Comparison of ENCODE assay signal across 8 mouse cellular contexts in the genomic region with DNA sequence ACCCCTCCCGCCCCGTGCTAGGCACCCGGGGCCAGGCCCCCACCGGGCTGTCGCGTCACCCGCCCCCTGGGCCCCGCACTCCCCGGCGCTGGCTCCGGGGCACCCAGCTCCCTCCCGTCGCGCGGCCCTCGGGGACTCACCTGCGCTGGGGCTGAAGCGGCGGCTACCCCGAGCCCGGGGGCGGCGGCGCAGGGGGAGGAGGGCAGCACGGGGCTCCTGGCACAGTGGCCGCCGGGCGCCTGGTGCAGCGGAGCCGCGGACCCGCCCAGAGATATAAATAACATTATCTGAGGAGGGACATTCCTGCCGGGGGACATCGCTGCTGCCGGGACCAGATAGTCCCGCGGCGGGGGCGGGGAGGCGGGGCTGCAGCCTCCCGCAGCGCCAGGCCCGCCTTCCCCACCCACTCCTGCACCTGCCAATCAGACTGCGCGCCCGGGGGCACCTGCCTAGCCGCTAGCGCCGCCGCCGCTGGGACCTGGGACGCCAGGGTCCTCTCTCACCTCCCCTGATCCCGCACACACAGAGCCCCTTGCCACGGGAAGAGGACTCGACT. TPM values are rescaled to one million over a fixed set of nuclear protein-coding genes. Genes with fewer than 3 reads are reported as not detected.
A peak's percentile ranks its signal among the peaks of the same experiment; 100 is the strongest.
DNase-seq lines count a peak whose midpoint lies in the region; ATAC-seq and TF ChIP-seq lines count a peak whose summit lies in the region.

No protein-coding gene starts in this region.

- peak; percentile 86 for ATAC-seq in forebrain, embryonic 14.5 days
- ATAC-seq in neural tube, embryonic 14.5 days (ENCODE audit: low read depth) = peak; percentile 84

- TF ChIP-seq POLR2A in lung, adult 2 months (IDR thresholded peaks at IDR 0.05; ENCODE audit: borderline replicate concordance, extremely low read depth, low read depth, low read length) = no peak

- no peaks in the 10 kb centered on the region for H3K36me3 ChIP-seq in forebrain, embryonic 14.5 days (ENCODE audit: control insufficient read depth, insufficient read depth, low read length)
- H3K36me3 ChIP-seq in neural tube, embryonic 14.5 days (ENCODE audit: control insufficient read depth, insufficient read depth, low read length) = no peaks in the 10 kb centered on the region

- peaks cover 35% of the 10 kb centered on the region for H3K27me3 ChIP-seq in forebrain, embryonic 14.5 days (replicated peaks; ENCODE audit: control insufficient read depth, insufficient read depth, low read length)
- peaks cover 5% of the 10 kb centered on the region; the same call in 1 of the 2 replicates for H3K27me3 ChIP-seq in neural tube, embryonic 14.5 days (ENCODE audit: control insufficient read depth, insufficient read depth, low read length)

- no peak for TF ChIP-seq CTCF in lung, adult 2 months (IDR thresholded peaks at IDR 0.05; ENCODE audit: insufficient read depth, low read length)

- H3K4me3 ChIP-seq in forebrain, embryonic 14.5 days (ENCODE audit: low read depth, low read length) = peak overlapping the region; percentile 70
- H3K4me3 ChIP-seq in lung, adult 2 months (replicated peaks; ENCODE audit: extremely low read depth, low read depth, low read length) = peak overlapping the region; percentile 48
- H3K4me3 ChIP-seq in neural tube, embryonic 14.5 days (ENCODE audit: low read depth, low read length) = peak overlapping the region; percentile 76

- peaks cover 5% of the 10 kb centered on the region; the same call in 1 of the 2 replicates for H3K4me1 ChIP-seq in forebrain, embryonic 14.5 days (ENCODE audit: control insufficient read depth, insufficient read depth, low read length)
- peaks cover 3% of the 10 kb centered on the region for H3K4me1 ChIP-seq in lung, adult 2 months (ENCODE audit: control insufficient read depth, insufficient read depth, low read length)
- H3K4me1 ChIP-seq in neural tube, embryonic 14.5 days (ENCODE audit: control insufficient read depth, insufficient read depth, low read length) = peaks cover 14% of the 10 kb centered on the region

- intact Hi-C loops in heart, postnatal 14 days (cut with DNase I) = loop anchor here (5.0 kb wide), 1 partner anchor 38 kb away; no protein-coding TSS in a partner anchor

- under 1% methylated on average over 50 of the region's 55 CpGs for WGBS in forebrain, embryonic 14.5 days
- WGBS in lung, adult 2 months = 2% methylated on average over 55 of the region's 55 CpGs
- under 1% methylated on average over 52 of the region's 55 CpGs for WGBS in neural tube, embryonic 14.5 days

- peak overlapping the region; percentile 77 for H3K9ac ChIP-seq in forebrain, embryonic 14.5 days (ENCODE audit: low read length)
- H3K9ac ChIP-seq in neural tube, embryonic 14.5 days (replicated peaks; ENCODE audit: low read depth, low read length) = peak overlapping the region; percentile 80

- H3K27ac ChIP-seq in forebrain, embryonic 14.5 days (ENCODE audit: low read depth, low read length) = no peak overlapping the region
- H3K27ac ChIP-seq in neural tube, embryonic 14.5 days (ENCODE audit: low read depth, low read length) = peak overlapping the region; percentile 39

- peak; percentile 73 for DNase-seq in ES-CJ7 (ENCODE audit: low read depth, low spot score)
- DNase-seq in c-Kit-positive CD71-negative TER-119-negative erythroid progenitor cells, embryonic 14.5 days (ENCODE audit: low read depth) = peak; percentile 53
- DNase-seq in forebrain, embryonic 14.5 days (ENCODE audit: low spot score) = peak; percentile 59
- DNase-seq in heart, postnatal 14 days = peak; percentile 80 to 81
- peak; percentile 64 to 75 for DNase-seq in kidney, postnatal 4 days
- DNase-seq in lung, adult 2 months = peak; percentile 52
- peak; percentile 83 for DNase-seq in testis, postnatal 10 days (ENCODE audit: low spot score)

- H3K9me3 ChIP-seq in forebrain, embryonic 14.5 days (replicated peaks; ENCODE audit: control insufficient read depth, low read length) = no peaks in the 10 kb centered on the region
- H3K9me3 ChIP-seq in neural tube, embryonic 14.5 days (ENCODE audit: control insufficient read depth, low read length) = no peaks in the 10 kb centered on the region

- H3K4me2 ChIP-seq in forebrain, embryonic 14.5 days (ENCODE audit: low read length) = peak overlapping the region; percentile 100
- H3K4me2 ChIP-seq in neural tube, embryonic 14.5 days (ENCODE audit: low read depth, low read length) = peak overlapping the region; percentile 99

RNA-seq across cellular contexts. Expression of a gene that starts 0.5 kb away (rescaled TPM):
- polyA plus RNA-seq in forebrain, embryonic 14.5 days (2014; fragmentation: Nextera tagmentation; extraction: Ambion mirVana) = 0.90 and 2.0 TPM in 2 replicates
- total RNA-seq in heart, postnatal 14 days (2021) = 10 to 100 TPM; 67.8 to 70.3 TPM
- 1.1 and 3.3 TPM in 2 replicates for polyA plus RNA-seq in lung, adult 2 months (2012; rRNA removed)
- 12.1 and 12.7 TPM in 2 replicates for polyA plus RNA-seq in neural tube, embryonic 14.5 days (2014; fragmentation: Nextera tagmentation; extraction: Ambion mirVana)

RNA-seq across cellular contexts. Expression of a gene that starts 55.5 kb away (rescaled TPM):
- 96.0 and 114 TPM in 2 replicates for polyA plus RNA-seq in forebrain, embryonic 14.5 days (2014; fragmentation: Nextera tagmentation; extraction: Ambion mirVana)
- total RNA-seq in heart, postnatal 14 days (2021) = 10 to 100 TPM; 81.6 to 88.1 TPM
- polyA plus RNA-seq in lung, adult 2 months (2012; rRNA removed) = 27.6 and 41.4 TPM in 2 replicates
- 150 and 179 TPM in 2 replicates for polyA plus RNA-seq in neural tube, embryonic 14.5 days (2014; fragmentation: Nextera tagmentation; extraction: Ambion mirVana)

RNA-seq across cellular contexts. Expression of a gene that starts 55.5 kb away (rescaled TPM):
- polyA plus RNA-seq in forebrain, embryonic 14.5 days (2014; fragmentation: Nextera tagmentation; extraction: Ambion mirVana) = 38.2 and 39.0 TPM in 2 replicates
- 10 to 100 TPM; 15.2 to 18.9 TPM for total RNA-seq in heart, postnatal 14 days (2021)
- 21.0 and 29.0 TPM in 2 replicates for polyA plus RNA-seq in lung, adult 2 months (2012; rRNA removed)
- 40.2 and 44.0 TPM in 2 replicates for polyA plus RNA-seq in neural tube, embryonic 14.5 days (2014; fragmentation: Nextera tagmentation; extraction: Ambion mirVana)
